Mouse (Mus musculus) limb, embryonic 10.5 days (tissue): ENCODE results near the gene Rrn3. TPM values are rescaled to one million over a fixed set of nuclear protein-coding genes. Genes with fewer than 3 reads are reported as not detected.
A peak's percentile ranks its signal among the peaks of the same experiment; 100 is the strongest.
"Not testable (repeated sequence)": the region's sequence is repeated elsewhere in the genome, so short reads cannot be mapped to it uniquely, and the experiment has no call there.

Source experiments
- DNase-seq: peaks from one replicate; pipeline ENCODE4 v3.0.0-alpha.2; 2017; ENCODE audit warnings: low spot score
- H3K27ac ChIP-seq: fragments of 300-500 bp; sonication (generic); 2 replicates; pipeline ENCODE4 v1.5.1; 2016; ENCODE audit warnings: mild to moderate bottlenecking
- H3K27me3 ChIP-seq: fragments of 300-500 bp; sonication (generic); 2 replicates; pipeline ENCODE4 v1.6.1; 2016; ENCODE audit warnings: low read depth, mild to moderate bottlenecking; ENCODE audit not compliant: poor library complexity, severe bottlenecking
- H3K36me3 ChIP-seq: fragments of 300-500 bp; sonication (generic); 2 replicates; pipeline ENCODE4 v1.6.1; 2016; ENCODE audit warnings: mild to moderate bottlenecking, moderate library complexity
- H3K4me1 ChIP-seq: fragments of 300-500 bp; sonication (generic); 2 replicates; pipeline ENCODE4 v1.6.1; 2016
- H3K4me3 ChIP-seq: fragments of 300-500 bp; sonication (generic); 2 replicates; pipeline ENCODE4 v1.5.1; 2016; ENCODE audit warnings: mild to moderate bottlenecking, moderate library complexity
- H3K9me3 ChIP-seq: fragments of 300-500 bp; sonication (generic); replicated peaks from 2 replicates; pipeline ENCODE4 v1.6.1; 2016; ENCODE audit warnings: mild to moderate bottlenecking
- WGBS: fragments of 180-500 bp; shearing (Covaris S2); methylation state at CpG from one replicate; pipeline ENCODE4 v1.1.7; 2016; 5-methylcytosine and 5-hydroxymethylcytosine counted together
- polyA plus RNA-seq: library from polyadenylated mRNA; unstranded; fragments of >200 nt; fragmentation: Nextera tagmentation; extraction: Ambion mirVana; gene quantifications from 2 replicates; pipeline ENCODE4 v1.2.1, GENCODE M21; 2016

The Rrn3 gene
- polyA plus RNA-seq, result 89.8 and 92.9 TPM in 2 replicates

DNA sequence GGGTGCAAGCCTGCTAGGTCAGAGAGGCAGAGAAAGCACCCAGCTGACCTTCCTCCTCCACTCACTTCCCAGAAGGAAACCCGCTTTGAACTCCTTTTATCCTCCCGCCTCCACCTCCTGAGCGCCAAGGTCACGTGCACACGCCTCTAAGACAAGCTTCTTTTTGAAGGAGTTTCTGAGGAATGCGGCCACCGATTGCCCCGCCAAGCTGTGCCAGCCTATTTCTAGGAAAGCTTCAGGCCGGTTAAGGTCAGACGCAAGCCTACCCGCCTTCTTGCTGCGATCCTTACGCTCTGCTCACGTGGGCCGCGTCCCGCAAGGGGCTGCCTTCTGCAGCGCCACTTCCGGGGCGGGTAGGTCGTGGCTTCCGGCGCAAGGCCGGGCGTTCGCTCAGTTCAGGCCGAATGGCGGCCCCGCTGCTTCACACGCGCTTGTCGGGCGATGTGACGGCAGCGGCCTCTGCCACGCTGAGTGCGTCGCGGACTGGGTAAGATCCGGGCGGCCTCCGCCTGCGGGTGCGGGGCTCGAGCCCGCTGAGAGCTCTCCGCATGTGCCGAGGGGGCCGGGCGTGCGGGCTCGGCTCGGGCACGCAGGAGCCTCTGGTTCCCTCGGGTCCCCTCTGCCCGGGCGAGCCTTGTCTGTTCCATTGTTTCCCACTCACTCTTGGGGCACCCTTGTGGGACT lies at the start of gene Rrn3:
TSS of gene Rrn3 (plus strand) at position 356 of the 684 bp plus-strand sequence.
- H3K4me1 ChIP-seq, result peaks cover 20% of the 10 kb centered on the region
- under 1% methylated on average over 57 of the region's 57 CpGs for WGBS
- peaks cover 43% of the 10 kb centered on the region for H3K36me3 ChIP-seq
- no peaks in the 10 kb centered on the region for H3K9me3 ChIP-seq
- H3K27me3 ChIP-seq, result no peaks in the 10 kb centered on the region
- peak within 1 kb of the TSS; percentile 89 for H3K4me3 ChIP-seq
- peak; percentile 90 for DNase-seq
- H3K27ac ChIP-seq, result peak within 1 kb of the TSS; percentile 93

DNA sequence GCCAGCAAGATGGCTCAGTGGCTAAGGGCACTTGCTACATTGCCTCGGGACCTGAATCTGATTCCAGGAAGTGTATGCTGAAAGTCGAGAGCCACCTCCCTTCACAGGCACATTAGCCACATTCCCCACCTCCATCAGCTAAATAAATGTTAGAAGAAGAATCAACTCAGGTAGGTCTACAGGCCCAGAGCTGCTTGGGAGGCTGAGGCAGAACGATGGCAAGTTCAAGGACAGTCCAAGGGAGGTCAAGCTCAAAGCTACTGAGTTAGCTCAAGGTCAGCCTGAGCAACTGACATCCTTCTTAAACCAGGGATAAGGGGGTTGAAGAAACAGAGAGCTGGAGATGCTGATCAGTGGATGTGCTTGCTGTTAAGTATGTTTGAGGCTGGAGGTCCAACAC lies 47.7 kb upstream of the Rrn3 start:
- Histone ChIP-seq H3K27me3 (peaks cover 11% of the 10 kb centered on the region; the same call in 1 of the 2 replicates), H3K4me1 (peaks cover 8% of the 10 kb centered on the region), H3K4me3 (no peak overlapping the region), H3K9me3 (no peaks in the 10 kb centered on the region), H3K36me3 (no peaks in the 10 kb centered on the region), H3K27ac (no peak overlapping the region)
- WGBS, result 90% methylated on average over 3 of the region's 3 CpGs
- no peak for DNase-seq

DNA sequence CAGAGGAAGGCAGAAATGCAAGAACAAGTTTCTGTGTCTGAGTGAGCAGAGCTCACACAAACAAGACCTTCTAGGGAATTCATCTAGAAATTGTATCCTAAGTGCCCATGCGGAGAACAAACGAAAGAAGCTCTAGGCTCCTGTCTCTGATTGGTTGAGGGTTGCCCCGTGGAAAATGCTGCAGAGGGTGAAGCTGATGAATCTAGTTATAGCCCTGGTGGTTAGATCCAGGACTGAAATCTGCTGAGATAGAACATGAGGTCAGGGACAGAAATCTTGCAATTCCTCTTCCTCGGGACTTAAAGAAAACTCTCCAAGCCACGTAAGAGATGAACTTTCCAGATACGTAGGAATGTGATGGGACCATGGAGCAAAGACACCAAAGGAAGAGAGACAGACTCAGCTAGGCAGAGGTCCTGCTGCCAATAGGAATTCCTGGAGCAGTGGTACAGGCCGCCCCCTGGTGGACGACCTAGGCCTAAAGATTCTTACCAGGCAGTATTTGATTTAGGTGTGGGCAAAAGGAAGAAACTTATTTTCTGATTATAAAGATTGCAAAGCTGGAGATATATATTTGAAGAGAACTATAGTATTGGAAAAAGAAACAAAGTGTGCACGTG lies 46.9 kb upstream of the Rrn3 start:
- no peak overlapping the region for H3K27ac ChIP-seq
- peaks cover 8% of the 10 kb centered on the region for H3K4me1 ChIP-seq
- H3K9me3 ChIP-seq, result no peaks in the 10 kb centered on the region
- 24% methylated on average over 9 of the region's 9 CpGs for WGBS
- H3K36me3 ChIP-seq, result no peaks in the 10 kb centered on the region
- peak; percentile 83 for DNase-seq
- peaks cover 11% of the 10 kb centered on the region; the same call in 1 of the 2 replicates for H3K27me3 ChIP-seq
- no peak overlapping the region for H3K4me3 ChIP-seq

DNA sequence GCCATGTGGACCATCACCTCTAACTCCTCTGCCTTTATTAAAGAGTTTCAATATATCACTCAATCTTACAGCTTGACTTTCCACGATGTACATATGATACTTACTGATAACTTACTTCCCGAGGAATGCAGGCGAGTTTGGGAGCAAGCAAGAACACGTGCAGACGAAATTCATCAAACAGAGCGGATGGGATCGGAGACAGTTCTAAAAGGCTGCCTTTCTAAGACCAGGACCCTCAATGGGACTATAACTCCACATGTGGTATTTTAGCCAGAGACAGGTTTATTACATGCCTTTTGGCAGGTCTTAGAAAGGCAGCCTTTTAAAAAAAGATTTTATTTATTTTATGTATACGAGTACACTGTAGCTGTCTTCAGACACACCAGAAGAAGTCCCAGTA lies 44.5 kb upstream of the Rrn3 start:
- no peak for DNase-seq
- no peaks in the 10 kb centered on the region for H3K4me1 ChIP-seq
- H3K36me3 ChIP-seq, result no peaks in the 10 kb centered on the region
- no peaks in the 10 kb centered on the region for H3K9me3 ChIP-seq
- no peaks in the 10 kb centered on the region for H3K27me3 ChIP-seq
- no peak overlapping the region for H3K4me3 ChIP-seq
- H3K27ac ChIP-seq, result no peak overlapping the region
- WGBS, result 82% methylated on average over 8 of the region's 8 CpGs

DNA sequence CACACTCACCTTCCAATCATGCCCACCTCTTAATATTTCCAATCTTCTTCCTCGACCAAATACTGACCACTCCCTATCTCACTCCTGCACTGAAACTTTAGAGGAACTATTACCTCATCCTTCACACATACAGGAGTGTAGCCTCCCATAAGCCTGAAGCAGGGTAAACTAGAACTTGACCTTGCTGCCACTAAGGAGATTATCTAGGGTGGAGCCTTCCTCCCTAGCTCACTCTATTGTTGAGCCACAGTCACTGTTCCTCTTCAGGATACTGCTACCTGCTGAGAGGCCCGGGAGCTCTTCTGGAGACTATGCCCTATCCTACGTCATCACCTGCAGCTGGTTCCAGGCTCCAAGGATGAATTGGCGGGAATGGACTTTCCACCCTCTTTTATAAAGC lies 41.5 kb upstream of the Rrn3 start:
- not testable (repeated sequence) for DNase-seq, H3K9me3 ChIP-seq, H3K36me3 ChIP-seq, H3K27me3 ChIP-seq, H3K4me3 ChIP-seq, H3K27ac ChIP-seq, H3K4me1 ChIP-seq
- 71% methylated on average over 4 of the region's 4 CpGs for WGBS

DNA sequence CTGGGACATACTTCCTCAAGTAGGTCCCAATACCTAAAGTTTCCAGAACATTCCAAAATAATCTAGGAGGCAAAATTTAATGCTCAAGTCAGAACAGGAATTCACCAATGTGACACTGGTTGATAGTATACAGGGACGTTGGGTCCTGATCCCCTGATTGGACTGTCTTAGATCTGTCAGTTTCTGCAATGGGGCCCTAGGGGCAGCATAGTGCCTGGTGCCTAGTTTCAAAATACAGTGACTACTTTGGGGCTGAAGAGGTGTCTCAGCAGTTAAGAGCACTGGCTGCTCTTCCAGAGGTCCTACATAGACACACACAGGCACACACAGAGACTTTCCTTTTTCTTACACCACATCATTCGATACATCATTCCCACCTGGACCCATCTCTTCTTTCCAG lies 39.7 kb upstream of the Rrn3 start:
- H3K27ac ChIP-seq, result no peak overlapping the region
- H3K36me3 ChIP-seq, result no peaks in the 10 kb centered on the region
- no peaks in the 10 kb centered on the region for H3K4me1 ChIP-seq
- H3K27me3 ChIP-seq, result no peaks in the 10 kb centered on the region
- DNase-seq, result no peak
- WGBS, result 83% methylated on average over 2 of the region's 2 CpGs
- no peak overlapping the region for H3K4me3 ChIP-seq
- H3K9me3 ChIP-seq, result no peaks in the 10 kb centered on the region

DNA sequence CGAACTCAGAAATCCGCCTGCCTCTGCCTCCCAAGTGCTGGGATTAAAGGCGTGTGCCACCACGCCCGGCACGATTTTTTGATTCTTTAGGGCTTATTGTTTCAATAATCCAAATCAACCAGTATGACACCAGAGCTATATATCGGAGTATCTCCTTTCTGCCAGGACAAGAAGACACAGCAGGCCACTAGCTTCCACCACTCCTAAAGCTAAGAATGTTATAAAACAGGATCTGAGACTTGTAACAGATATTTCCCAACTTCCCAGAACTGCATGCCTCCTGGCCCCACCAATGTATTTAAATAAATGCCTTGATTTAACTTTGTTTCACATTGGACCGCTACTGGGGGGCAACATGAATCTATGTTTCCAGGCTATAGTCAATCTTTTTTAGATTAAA lies 32.8 kb upstream of the Rrn3 start:
- no peak overlapping the region for H3K4me3 ChIP-seq
- 92% methylated on average over 8 of the region's 8 CpGs for WGBS
- H3K27ac ChIP-seq, result no peak overlapping the region
- H3K27me3 ChIP-seq, result peaks cover 3% of the 10 kb centered on the region; the same call in 1 of the 2 replicates
- no peaks in the 10 kb centered on the region for H3K36me3 ChIP-seq
- no peaks in the 10 kb centered on the region for H3K4me1 ChIP-seq
- no peak for DNase-seq
- no peaks in the 10 kb centered on the region for H3K9me3 ChIP-seq

DNA sequence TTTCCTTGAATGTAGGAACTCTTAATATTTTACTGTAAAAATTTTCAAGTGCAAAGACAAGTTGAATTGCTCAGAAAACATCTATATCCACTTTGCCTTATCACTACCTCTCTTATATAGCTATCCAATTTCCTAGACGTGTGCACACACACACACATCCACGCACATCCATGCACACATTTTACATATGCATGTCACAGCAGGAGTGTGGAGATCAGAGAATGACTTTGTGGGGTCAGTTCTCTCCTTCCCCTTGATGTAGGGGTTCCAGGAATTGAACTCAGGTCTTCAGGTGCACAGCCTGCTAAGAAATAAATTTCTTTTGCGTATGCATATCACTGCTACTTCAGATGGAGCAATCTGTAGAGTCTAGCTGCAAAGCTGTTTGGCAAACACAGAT lies 32.4 kb upstream of the Rrn3 start:
- 77% methylated on average over 3 of the region's 3 CpGs for WGBS
- Histone ChIP-seq H3K9me3 (no peaks in the 10 kb centered on the region), H3K36me3 (no peaks in the 10 kb centered on the region), H3K27me3 (peaks cover 3% of the 10 kb centered on the region; the same call in 1 of the 2 replicates), H3K27ac (no peak overlapping the region), H3K4me1 (no peaks in the 10 kb centered on the region), H3K4me3 (no peak overlapping the region)
- DNase-seq, result no peak

DNA sequence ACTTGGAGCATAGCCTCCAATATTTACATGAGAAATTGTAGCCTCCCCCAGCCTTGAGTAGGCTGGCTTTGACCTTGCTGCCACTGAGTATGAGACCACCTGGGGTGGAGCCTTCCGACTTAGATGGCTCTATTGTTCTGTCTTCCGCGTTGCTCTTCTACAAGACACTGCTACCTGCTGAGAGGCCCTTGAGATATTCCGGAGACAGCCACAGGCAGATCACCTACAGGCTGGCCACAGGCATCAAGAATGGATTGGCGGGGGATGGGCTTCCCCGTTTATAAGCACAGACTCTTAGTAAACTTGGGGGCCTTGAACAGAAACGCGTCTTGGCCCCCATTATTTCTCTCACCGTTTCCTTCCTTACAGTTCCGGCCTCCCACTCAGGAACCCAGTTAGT lies 31.7 kb upstream of the Rrn3 start:
- not testable (repeated sequence) for H3K4me3 ChIP-seq, H3K4me1 ChIP-seq, DNase-seq, H3K27ac ChIP-seq, H3K36me3 ChIP-seq, H3K27me3 ChIP-seq, H3K9me3 ChIP-seq
- WGBS, result 21% methylated on average over 10 of the region's 10 CpGs

DNA sequence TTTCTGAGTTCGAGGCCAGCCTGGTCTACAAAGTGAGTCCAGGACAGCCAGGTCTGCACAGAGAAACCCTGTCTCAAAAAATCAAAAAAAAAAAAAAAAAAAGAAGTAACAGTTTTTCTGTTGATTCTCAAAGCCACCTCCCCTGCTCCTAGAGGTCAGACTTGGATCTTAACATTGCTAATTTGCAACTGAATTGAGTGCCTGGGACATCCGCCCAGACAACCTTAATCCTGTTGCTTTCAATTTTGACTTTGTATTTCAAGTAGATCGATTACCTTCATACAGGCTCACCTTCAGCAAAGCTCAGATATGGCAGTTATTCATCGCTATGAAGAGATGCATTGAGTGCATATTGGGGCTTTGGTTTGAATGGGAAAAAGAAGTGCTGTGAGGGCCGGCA lies 31.2 kb upstream of the Rrn3 start:
- 58% methylated on average over 5 of the region's 5 CpGs for WGBS
- no peaks in the 10 kb centered on the region for H3K4me1 ChIP-seq
- H3K36me3 ChIP-seq, result no peaks in the 10 kb centered on the region
- no peaks in the 10 kb centered on the region for H3K9me3 ChIP-seq
- no peak for DNase-seq
- no peak overlapping the region for H3K27ac ChIP-seq
- H3K27me3 ChIP-seq, result peaks cover 3% of the 10 kb centered on the region; the same call in 1 of the 2 replicates
- no peak overlapping the region for H3K4me3 ChIP-seq

DNA sequence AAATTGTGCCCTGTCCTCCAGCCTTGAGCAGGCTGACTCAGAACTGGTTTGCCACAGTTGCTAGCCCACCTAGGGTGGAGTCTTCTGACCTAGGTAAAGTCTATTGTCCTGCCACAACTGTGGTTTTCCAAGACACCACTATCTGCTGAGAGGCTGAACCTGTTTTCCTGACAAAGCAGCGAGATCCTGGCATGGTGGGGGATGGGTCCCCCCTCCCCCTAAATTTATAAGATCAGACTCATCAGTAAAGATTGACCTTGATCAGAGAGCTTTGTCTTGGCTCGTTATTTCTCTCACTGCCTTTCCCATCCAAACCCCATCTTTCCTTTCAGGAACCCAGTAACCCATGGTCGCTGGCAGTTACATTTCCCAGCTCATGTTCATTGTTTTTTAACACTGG lies 30.5 kb upstream of the Rrn3 start:
- Histone ChIP-seq H3K36me3 (no peaks in the 10 kb centered on the region), H3K27ac (no peak overlapping the region), H3K4me3 (no peak overlapping the region), H3K9me3 (no peaks in the 10 kb centered on the region), H3K27me3 (peaks cover 6% of the 10 kb centered on the region; the same call in 1 of the 2 replicates), H3K4me1 (peaks cover 4% of the 10 kb centered on the region; the same call in 1 of the 2 replicates)
- no peak for DNase-seq
- 64% methylated on average over 3 of the region's 3 CpGs for WGBS

DNA sequence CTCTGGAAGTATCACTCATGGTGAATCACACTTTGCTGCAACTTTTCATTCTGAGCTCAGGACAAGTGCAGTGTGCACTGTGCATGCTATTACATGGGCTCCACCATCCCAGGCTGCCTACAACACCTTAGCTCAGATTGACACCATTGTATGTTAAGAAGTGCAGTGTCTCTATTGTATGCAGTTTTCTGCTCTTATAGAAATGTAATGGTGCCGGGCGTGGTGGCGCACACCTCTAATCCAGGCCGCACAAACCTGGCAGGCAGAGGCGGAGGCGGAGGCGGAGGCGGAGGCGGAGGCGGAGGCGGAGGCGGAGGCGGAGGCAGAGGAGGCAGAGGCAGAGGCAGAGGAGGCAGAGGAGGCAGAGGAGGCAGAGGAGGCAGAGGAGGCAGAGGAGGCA lies 29.9 kb upstream of the Rrn3 start:
- H3K27ac ChIP-seq, result no peak overlapping the region
- DNase-seq, result no peak
- H3K27me3 ChIP-seq, result peaks cover 9% of the 10 kb centered on the region; the same call in 1 of the 2 replicates
- no peak overlapping the region for H3K4me3 ChIP-seq
- peaks cover 5% of the 10 kb centered on the region; the same call in 1 of the 2 replicates for H3K4me1 ChIP-seq
- H3K36me3 ChIP-seq, result no peaks in the 10 kb centered on the region
- WGBS, result 95% methylated on average over 13 of the region's 13 CpGs
- H3K9me3 ChIP-seq, result no peaks in the 10 kb centered on the region

DNA sequence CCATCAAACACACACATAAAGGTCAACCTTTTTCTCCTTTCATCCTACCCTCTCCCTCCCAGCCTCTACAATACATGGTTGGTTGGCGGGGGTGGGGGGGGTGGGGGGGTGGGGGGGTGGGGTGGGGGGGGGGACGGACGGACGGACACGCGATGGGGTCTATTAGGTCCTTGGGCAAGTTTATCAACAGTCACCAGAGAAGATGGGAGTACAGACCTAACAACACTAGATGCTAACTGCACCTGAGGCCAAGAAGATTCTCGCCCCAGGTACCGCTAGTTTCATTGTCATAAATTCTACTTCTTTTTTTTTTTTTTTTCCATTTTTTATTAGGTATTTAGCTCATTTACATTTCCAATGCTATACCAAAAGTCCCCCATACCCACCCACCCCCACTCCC lies 26.5 kb upstream of the Rrn3 start:
- Histone ChIP-seq H3K9me3 (no peaks in the 10 kb centered on the region), H3K4me1 (peaks cover 5% of the 10 kb centered on the region; the same call in 1 of the 2 replicates), H3K27ac (no peak overlapping the region), H3K4me3 (peak overlapping the region; percentile 70), H3K36me3 (no peaks in the 10 kb centered on the region), H3K27me3 (peaks cover 16% of the 10 kb centered on the region)
- no peak for DNase-seq
- WGBS, result 67% methylated on average over 8 of the region's 8 CpGs
